ENCODE assay signal across 14 mouse cellular contexts in genomic region chr2:167203505-167204166, GRCm38 (mm10). TPM values are rescaled to one million over a fixed set of nuclear protein-coding genes. Genes with fewer than 3 reads are reported as not detected.
DNase-seq lines count a peak whose midpoint lies in the region; ATAC-seq and TF ChIP-seq lines count a peak whose summit lies in the region.
"Had no signal": no experiment of that assay in that cellular context is flagged by ENCODE, and none has a peak within 500 bp of the region (broad histone marks: within the 10 kb centered on the region; RNA-seq: fewer than 3 reads in every experiment).

No protein-coding gene starts in this region.

- H3K4me3 ChIP-seq in kidney, postnatal 0 days (replicated peaks; ENCODE audit: low read depth, low read length), result no peak overlapping the region
- no peak overlapping the region for H3K4me3 ChIP-seq in neural tube, embryonic 13.5 days
- no peak overlapping the region for H3K4me3 ChIP-seq in neural tube, embryonic 15.5 days (replicated peaks)
- H3K4me3 ChIP-seq in heart, embryonic 12.5 days, result no peak overlapping the region
- H3K4me3 ChIP-seq: embryonic facial prominence, embryonic 15.5 days; heart, embryonic 13.5 days; limb, embryonic 15.5 days; midbrain, embryonic 12.5 days had no signal

- H3K9ac ChIP-seq in kidney, postnatal 0 days (ENCODE audit: low read depth, low read length), result no peak overlapping the region
- no peak overlapping the region for H3K9ac ChIP-seq in neural tube, embryonic 13.5 days
- no peak overlapping the region for H3K9ac ChIP-seq in neural tube, embryonic 15.5 days (replicated peaks)
- H3K9ac ChIP-seq in heart, embryonic 12.5 days, result no peak overlapping the region
- H3K9ac ChIP-seq: embryonic facial prominence, embryonic 15.5 days; heart, embryonic 13.5 days; limb, embryonic 15.5 days; midbrain, embryonic 12.5 days had no signal

- no peak overlapping the region for H3K4me2 ChIP-seq in kidney, postnatal 0 days (ENCODE audit: low read length)
- H3K4me2 ChIP-seq in neural tube, embryonic 13.5 days, result no peak overlapping the region
- H3K4me2 ChIP-seq in neural tube, embryonic 15.5 days, result no peak overlapping the region
- H3K4me2 ChIP-seq in heart, embryonic 12.5 days, result no peak overlapping the region
- H3K4me2 ChIP-seq: embryonic facial prominence, embryonic 15.5 days; heart, embryonic 13.5 days; limb, embryonic 15.5 days; midbrain, embryonic 12.5 days had no signal

- no peak overlapping the region for H3K27ac ChIP-seq in kidney, postnatal 0 days
- H3K27ac ChIP-seq in neural tube, embryonic 13.5 days (replicated peaks), result no peak overlapping the region
- no peak overlapping the region for H3K27ac ChIP-seq in neural tube, embryonic 15.5 days (replicated peaks)
- H3K27ac ChIP-seq in heart, embryonic 12.5 days (ENCODE audit: poor library complexity, severe bottlenecking), result no peak overlapping the region
- H3K27ac ChIP-seq: embryonic facial prominence, embryonic 15.5 days; heart, embryonic 13.5 days; limb, embryonic 15.5 days; midbrain, embryonic 12.5 days had no signal

- H3K36me3 ChIP-seq in kidney, postnatal 0 days (ENCODE audit: insufficient read depth, low read length), result no peaks in the 10 kb centered on the region
- no peaks in the 10 kb centered on the region for H3K36me3 ChIP-seq in neural tube, embryonic 13.5 days
- H3K36me3 ChIP-seq in neural tube, embryonic 15.5 days, result no peaks in the 10 kb centered on the region
- peaks cover 6% of the 10 kb centered on the region; the same call in 1 of the 2 replicates for H3K36me3 ChIP-seq in heart, embryonic 12.5 days
- H3K36me3 ChIP-seq: embryonic facial prominence, embryonic 15.5 days; midbrain, embryonic 12.5 days had no signal

- WGBS in kidney, postnatal 0 days, result 65% methylated on average over 7 of the region's 7 CpGs
- WGBS in neural tube, embryonic 13.5 days, result 78% methylated on average over 7 of the region's 7 CpGs
- WGBS in neural tube, embryonic 15.5 days, result 76% methylated on average over 7 of the region's 7 CpGs
- WGBS in heart, embryonic 12.5 days, result 80% methylated on average over 7 of the region's 7 CpGs

- ATAC-seq in kidney, postnatal 0 days (replicated peaks; ENCODE audit: low FRiP score, low read depth), result no peak
- ATAC-seq in neural tube, embryonic 13.5 days (ENCODE audit: low read depth), result peak; percentile 21; the same call in 1 of the 2 replicates
- ATAC-seq in neural tube, embryonic 15.5 days (ENCODE audit: low FRiP score), result no peak
- ATAC-seq in heart, embryonic 12.5 days (ENCODE audit: insufficient number of reproducible peaks, low FRiP score), result no peak
- ATAC-seq: inflammation-experienced regulatory T-cells, adult 6 months had no signal

- no peak for DNase-seq in kidney, postnatal 0 days (ENCODE audit: low spot score)
- no peak for DNase-seq in kidney, adult 8-10 months
- DNase-seq in brain, embryonic 14.5 days (ENCODE audit: low read depth), result peak; percentile 28
- no peak for DNase-seq in ovary, postnatal 36 days (ENCODE audit: low spot score)
- DNase-seq: adrenal gland, postnatal 14 days; cerebellum, adult 2 months had no signal

- TF ChIP-seq CTCF in kidney, postnatal 0 days (IDR thresholded peaks at IDR 0.05; ENCODE audit: low read depth), result peak; percentile 62
- peak; percentile 28; the same call in 1 of the 2 replicates for TF ChIP-seq CTCF in brain, embryonic 14.5 days (IDR thresholded peaks at IDR 0.05; ENCODE audit: borderline replicate concordance, extremely low read depth, insufficient read depth, insufficient read length)

- H3K9me3 ChIP-seq in kidney, postnatal 0 days (replicated peaks; ENCODE audit: low read length), result no peaks in the 10 kb centered on the region
- no peaks in the 10 kb centered on the region for H3K9me3 ChIP-seq in neural tube, embryonic 13.5 days
- H3K9me3 ChIP-seq in neural tube, embryonic 15.5 days (replicated peaks), result no peaks in the 10 kb centered on the region
- H3K9me3 ChIP-seq in heart, embryonic 12.5 days (replicated peaks), result no peaks in the 10 kb centered on the region
- H3K9me3 ChIP-seq: embryonic facial prominence, embryonic 15.5 days; heart, embryonic 13.5 days; limb, embryonic 15.5 days; midbrain, embryonic 12.5 days had no signal

- TF ChIP-seq POLR2A in brain, embryonic 14.5 days (IDR thresholded peaks at IDR 0.05; ENCODE audit: borderline replicate concordance, extremely low read depth, insufficient read depth, insufficient read length, poor library complexity, severe bottlenecking), result no peak

- H3K4me1 ChIP-seq in kidney, postnatal 0 days (replicated peaks; ENCODE audit: insufficient read depth, low read length), result no peaks in the 10 kb centered on the region; the same call in 1 of the 2 replicates
- H3K4me1 ChIP-seq in neural tube, embryonic 13.5 days (replicated peaks), result peaks cover 22% of the 10 kb centered on the region
- H3K4me1 ChIP-seq in neural tube, embryonic 15.5 days, result peaks cover 25% of the 10 kb centered on the region
- H3K4me1 ChIP-seq in heart, embryonic 12.5 days (replicated peaks), result peaks cover 8% of the 10 kb centered on the region

- no peaks in the 10 kb centered on the region for H3K27me3 ChIP-seq in kidney, postnatal 0 days (ENCODE audit: insufficient read depth, low read length)
- no peaks in the 10 kb centered on the region for H3K27me3 ChIP-seq in neural tube, embryonic 13.5 days
- H3K27me3 ChIP-seq in neural tube, embryonic 15.5 days (replicated peaks), result no peaks in the 10 kb centered on the region
- peaks cover 6% of the 10 kb centered on the region; the same call in 1 of the 2 replicates for H3K27me3 ChIP-seq in heart, embryonic 12.5 days (replicated peaks)
- H3K27me3 ChIP-seq: limb, embryonic 15.5 days had no signal

RNA-seq across cellular contexts. Expression of gene Kcnb1, which starts 13.7 kb away (rescaled TPM):
- polyA plus RNA-seq in kidney, postnatal 0 days (2015; fragmentation: Nextera tagmentation; extraction: Ambion mirVana), result 1.3 and 1.4 TPM in 2 replicates
- 2.2 and 3.1 TPM in 2 replicates for polyA plus RNA-seq in neural tube, embryonic 13.5 days (2015; fragmentation: Nextera tagmentation; extraction: Ambion mirVana)
- polyA plus RNA-seq in neural tube, embryonic 15.5 days (2015; fragmentation: Nextera tagmentation; extraction: Ambion mirVana), result 3.8 and 3.9 TPM in 2 replicates
- polyA plus RNA-seq in brain, embryonic 14.5 days (2012; rRNA removed), result 4.5 and 9.2 TPM in 2 replicates
- 0.24 and 0.30 TPM in 2 replicates for polyA plus RNA-seq in heart, embryonic 12.5 days (2016; fragmentation: Nextera tagmentation; extraction: Ambion mirVana)

RNA-seq across cellular contexts. Expression of gene Ptgis, which starts 36.8 kb away (rescaled TPM):
- 17.7 and 18.7 TPM in 2 replicates for polyA plus RNA-seq in kidney, postnatal 0 days (2015; fragmentation: Nextera tagmentation; extraction: Ambion mirVana)
- 5.6 and 6.5 TPM in 2 replicates for polyA plus RNA-seq in neural tube, embryonic 13.5 days (2015; fragmentation: Nextera tagmentation; extraction: Ambion mirVana)
- 5.6 and 6.7 TPM in 2 replicates for polyA plus RNA-seq in neural tube, embryonic 15.5 days (2015; fragmentation: Nextera tagmentation; extraction: Ambion mirVana)
- 4.5 and 6.1 TPM in 2 replicates for polyA plus RNA-seq in brain, embryonic 14.5 days (2012; rRNA removed)
- 22.5 and 22.9 TPM in 2 replicates for polyA plus RNA-seq in heart, embryonic 12.5 days (2016; fragmentation: Nextera tagmentation; extraction: Ambion mirVana)
- polyA plus RNA-seq: inflammation-experienced regulatory T-cells, adult 6 months had no signal
